Mouse (Mus musculus): ENCODE data around the gene Nr0b2.

DNA sequence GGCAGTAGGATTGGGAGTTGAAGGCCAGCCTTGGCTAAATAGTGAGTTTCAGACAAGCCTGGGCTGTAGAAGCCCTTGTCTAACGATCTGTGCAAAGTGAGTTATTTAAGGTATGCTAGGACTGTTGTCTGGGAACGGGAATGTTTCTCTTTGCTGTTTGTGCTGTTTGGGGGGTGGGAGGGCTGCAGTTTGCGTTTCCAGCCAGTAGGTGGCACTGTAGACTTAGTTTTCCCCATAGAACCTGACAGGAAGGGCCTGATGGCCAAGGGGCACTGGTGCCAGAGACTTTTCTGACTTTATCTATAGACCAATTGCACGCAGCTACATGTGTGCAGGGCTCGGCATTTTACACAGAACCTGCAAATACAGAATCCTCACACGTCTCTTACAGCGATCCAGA lies 39.4 kb downstream of the Nr0b2 start:
- TF ChIP-seq CTCF (IDR thresholded peaks at IDR 0.05; ENCODE audit: extremely low read depth, insufficient read depth, insufficient read length, insufficient replicate concordance) (peak; percentile 81; the same call in 1 of the 2 replicates), POLR2A (IDR thresholded peaks at IDR 0.05; ENCODE audit: low read depth, low read length) (no peak)

Measured in spleen, adult 2 months (tissue).